Mouse (Mus musculus) spleen, adult 2 months (tissue): ENCODE measurements around the gene Lhfp.

Source experiments
- CTCF ChIP-seq: fragments of 200-500 bp; IDR thresholded peaks from 2 replicates; pipeline ENCODE4 v1.5.1; 2011; ENCODE audit warnings: mild to moderate bottlenecking, inconsistent platforms; ENCODE audit not compliant: insufficient read depth, insufficient read length, insufficient replicate concordance; ENCODE audit errors: extremely low read depth
- POLR2A ChIP-seq: fragments of 200-500 bp; IDR thresholded peaks from 2 replicates; pipeline ENCODE4 v1.6.1; 2011; ENCODE audit warnings: low read depth, low read length, inconsistent platforms

DNA sequence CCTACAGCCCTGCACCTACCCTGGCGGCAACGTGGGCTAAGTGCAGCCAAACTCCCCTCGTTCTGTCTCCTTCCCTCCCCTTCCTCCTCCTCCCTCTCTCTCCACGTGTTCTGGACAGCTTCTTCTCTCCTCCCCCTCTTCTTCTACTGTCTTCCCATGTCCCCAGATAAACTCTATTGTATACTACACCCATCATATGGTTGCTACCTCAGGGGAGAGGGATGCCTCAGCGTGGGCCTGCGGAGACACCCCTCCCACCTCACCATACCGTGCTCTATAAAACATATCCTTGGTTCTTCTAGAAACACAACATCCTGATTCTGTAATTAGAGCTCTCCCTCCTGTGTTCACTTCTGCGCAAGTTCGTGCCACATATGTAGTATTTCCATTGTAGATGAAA is 247.3 kb downstream of the Lhfp start:
- TF ChIP-seq CTCF: no peak
- no peak for TF ChIP-seq POLR2A
